Mouse (Mus musculus): ENCODE measurements around the gene Btbd10.

DNA sequence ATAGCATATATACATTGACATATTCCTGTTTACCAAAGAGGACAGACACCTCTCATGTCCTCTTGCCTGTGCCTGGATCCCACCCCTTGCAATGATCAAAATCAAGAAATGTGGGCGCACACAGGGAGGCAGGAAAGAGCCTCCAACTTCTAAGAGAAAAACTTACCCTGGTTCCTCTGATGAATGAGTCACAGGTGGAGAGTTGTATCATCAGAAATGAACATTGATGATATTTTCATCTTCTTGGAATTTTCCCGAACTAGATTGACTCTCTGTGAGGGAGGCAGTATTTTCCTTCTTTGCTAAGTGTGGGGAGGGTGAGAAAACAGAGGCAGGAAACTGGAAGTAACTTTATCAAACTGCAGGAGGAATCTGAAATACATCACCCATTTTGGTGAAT lies 83.8 kb downstream of the Btbd10 start:
- TF ChIP-seq POLR2A (IDR thresholded peaks at IDR 0.05; ENCODE audit: low read depth, low read length): no peak
- no peak for TF ChIP-seq CTCF (IDR thresholded peaks at IDR 0.05; ENCODE audit: extremely low read depth, insufficient read length, insufficient replicate concordance, low read depth, low read length)
